Mouse (Mus musculus): ENCODE data around the gene Pram1.
"Not testable (repeated sequence)": the region's sequence is repeated elsewhere in the genome, so short reads cannot be mapped to it uniquely, and the experiment has no call there.

DNA sequence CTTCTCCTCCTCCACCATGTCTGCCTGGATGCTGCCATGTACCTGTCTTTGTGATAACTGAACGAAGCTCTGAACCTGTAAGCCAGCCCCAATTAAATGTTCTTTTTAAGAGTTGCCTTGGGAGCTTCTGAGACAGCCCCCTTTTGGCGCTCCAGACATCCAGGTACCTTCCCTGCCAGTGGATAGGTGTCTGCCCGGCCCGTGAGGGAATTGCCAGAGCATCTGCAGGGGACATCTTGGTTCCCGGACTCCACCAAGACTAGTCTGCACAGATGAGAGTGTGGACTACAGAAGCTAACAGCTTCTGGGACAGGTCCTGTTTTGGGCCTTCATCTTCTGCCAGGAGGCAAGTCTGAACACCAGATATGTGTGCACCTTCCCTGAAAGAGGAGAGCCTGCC, 24.1 kb upstream of the Pram1 start:
- not testable (repeated sequence) for TF ChIP-seq TAL1, GATA1 (IDR thresholded peaks at IDR 0.05; ENCODE audit: low read length)
